Mouse (Mus musculus): Measurements from ENCODE around the gene Bicdl2.

Bicdl2 gene

DNA sequence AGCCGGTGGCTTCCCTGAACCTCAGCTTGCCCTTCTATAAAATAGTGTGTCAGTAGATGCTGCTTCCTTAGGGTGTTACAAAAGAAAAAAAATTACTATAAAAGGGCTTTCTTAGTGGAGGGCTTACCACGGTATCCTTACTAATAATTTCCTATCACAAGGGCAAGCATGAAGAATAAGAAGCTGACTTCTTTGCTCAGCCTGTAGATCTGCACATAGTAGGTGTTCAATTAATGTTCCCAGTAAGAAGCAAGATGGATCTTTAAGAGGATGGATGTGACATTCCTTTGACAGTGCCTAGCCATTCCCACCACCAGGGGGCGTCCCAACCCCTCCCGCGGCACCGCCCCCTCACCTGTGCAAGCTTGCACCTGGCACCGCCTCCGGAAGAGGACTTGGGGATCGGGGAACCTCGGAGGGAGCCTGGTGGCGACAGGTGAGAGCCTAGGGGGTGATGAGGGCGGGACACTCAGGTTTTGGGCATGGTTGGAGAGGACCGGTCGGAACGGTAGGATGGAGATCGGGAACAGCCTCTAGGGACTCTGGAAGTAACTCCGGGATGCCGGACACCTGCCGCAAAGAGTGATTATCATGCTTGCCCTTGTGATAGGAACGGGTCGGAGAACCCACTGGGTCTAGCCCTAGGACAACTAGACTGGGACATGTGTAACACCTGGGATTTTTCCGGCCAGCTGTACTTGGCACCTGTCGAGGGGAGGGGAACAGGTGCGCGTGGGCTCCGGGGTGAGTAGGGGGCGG, at the start of gene Bicdl2:
Gene Bicdl2, plus strand, starts transcription at position 390 of the 759 bp plus-strand sequence.
- peak; percentile 47 for DNase-seq

DNA sequence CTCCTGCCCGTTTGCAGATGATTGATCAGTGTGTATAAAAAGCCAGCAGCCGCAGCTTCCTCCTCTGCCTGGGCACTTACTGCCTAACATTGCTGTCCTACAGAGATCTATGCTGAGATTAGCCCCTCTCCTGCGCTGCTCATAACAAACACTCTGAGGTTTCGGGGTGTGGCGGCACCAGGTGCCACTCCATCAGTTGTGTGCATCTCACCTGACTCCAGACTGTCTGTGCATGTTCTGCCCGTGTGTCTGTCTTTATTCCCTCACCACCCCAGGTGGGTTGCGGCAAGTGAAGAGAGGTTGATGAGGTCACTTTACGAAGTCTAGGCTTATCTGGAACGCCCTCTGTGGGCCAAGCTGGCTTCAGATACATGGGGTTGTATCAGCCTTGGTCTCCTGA, 43.2 kb upstream of the Bicdl2 start:
- DNase-seq: no peak

GRCm38 (mm10) chr17:23620351-23620750, 40.0 kb upstream of the Bicdl2 start:
- DNase-seq: no peak

GRCm38 (mm10) chr17:23627813-23628212, 32.5 kb upstream of the Bicdl2 start:
- no peak for DNase-seq

GRCm38 (mm10) chr17:23630195-23631020, 29.9 kb upstream of the Bicdl2 start:
- DNase-seq: peak; percentile 67

DNA sequence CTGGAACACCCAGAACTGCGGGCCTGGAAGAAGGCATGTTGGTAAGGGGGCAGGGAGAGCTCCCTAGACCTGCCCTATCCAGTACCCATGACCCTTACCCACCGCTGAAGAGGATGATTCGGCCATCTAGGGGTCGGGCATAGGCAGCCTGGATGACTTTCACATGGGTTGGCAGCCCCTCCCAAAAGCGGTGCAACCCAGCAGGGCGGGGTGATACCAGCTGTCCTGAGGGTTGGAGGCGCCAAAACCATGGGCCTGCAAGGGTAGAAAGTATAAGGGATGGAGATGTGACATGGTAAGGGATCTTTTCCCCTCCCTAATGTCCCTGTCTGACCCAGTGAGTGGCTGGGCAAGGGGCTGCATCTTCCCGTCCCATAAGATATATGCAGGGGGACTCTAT, 29.1 kb upstream of the Bicdl2 start:
- DNase-seq: no peak

GRCm38 (mm10) chr17:23644613-23645495, 15.5 kb upstream of the Bicdl2 start, which contains the start of gene Mmp25:
Mmp25 (minus strand) TSS chr17:23645277.
- DNase-seq: no peak

GRCm38 (mm10) chr17:23645894-23646293, 14.4 kb upstream of the Bicdl2 start:
- DNase-seq: no peak

DNA sequence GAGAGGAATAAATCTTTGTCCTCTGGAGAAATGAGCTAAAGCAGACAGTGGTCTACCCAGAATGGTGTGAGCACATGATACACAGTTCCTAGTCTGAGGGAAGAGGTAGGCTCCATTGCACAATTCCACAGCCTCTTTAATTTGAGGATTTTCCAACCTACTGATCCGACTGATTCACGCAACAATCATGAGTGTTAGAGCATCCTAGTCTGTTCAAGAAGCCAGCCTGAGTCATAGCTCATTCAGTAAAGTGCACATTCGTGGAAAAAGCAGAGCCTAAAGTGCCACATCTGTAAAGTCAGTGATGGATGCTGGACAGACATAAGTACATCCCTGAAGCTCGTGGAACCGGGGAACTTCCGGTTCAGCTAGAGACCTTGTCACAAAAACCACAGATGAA, 8.9 kb upstream of the Bicdl2 start:
- DNase-seq: no peak

- DNase-seq: no peak
Measured at GRCm38 (mm10) chr17:23653324-23653723, 7.0 kb upstream of the Bicdl2 start.

- no peak for DNase-seq
Measured at GRCm38 (mm10) chr17:23654001-23654400, 6.3 kb upstream of the Bicdl2 start.

GRCm38 (mm10) chr17:23654410-23654809, 5.9 kb upstream of the Bicdl2 start:
- no peak for DNase-seq

DNA sequence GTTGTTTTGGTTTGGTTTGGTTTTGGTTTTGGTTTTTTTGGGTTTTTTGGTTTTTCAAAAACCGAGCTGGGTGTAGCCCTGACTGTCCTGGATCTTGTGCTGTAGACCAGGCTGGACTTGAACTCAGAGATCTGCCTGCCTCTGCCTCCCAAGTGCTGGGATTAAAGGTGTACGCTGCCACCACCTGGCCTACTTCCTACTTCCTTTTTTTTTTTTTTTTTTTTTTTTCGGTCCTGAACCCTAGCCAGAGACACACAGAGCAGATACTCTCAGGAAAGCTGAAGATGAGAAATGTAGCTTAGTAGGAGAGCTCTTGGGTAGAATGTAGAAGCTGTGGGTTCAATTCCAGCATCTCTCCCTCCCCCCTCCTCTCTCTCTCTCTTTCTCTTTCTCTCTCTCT, 1.9 kb upstream of the Bicdl2 start:
- no peak for DNase-seq

GRCm38 (mm10) chr17:23660876-23661200, 532 bp downstream of the Bicdl2 start:
- no peak for DNase-seq

DNA sequence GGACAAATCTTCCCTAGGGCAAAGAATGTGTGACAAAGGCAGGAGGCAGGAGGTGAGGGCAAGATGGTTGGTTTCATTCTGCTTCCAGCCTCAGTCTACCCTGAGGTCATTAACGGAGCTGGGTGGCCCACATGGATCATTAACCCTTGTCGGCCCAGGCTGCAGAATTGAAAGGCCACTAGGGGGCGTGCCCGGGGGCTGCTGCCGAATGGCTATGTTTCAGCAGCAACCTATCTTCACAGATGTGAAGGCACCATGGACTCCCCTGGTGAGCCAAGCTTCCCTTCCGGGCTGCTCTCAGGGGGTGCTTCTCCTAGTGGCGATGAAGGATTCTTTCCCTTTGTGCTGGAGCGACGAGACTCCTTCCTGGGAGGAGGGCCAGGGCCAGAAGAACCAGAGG, 1.2 kb downstream of the Bicdl2 start:
- DNase-seq: no peak

GRCm38 (mm10) chr17:23664556-23665021, 4.3 kb downstream of the Bicdl2 start:
- DNase-seq: no peak

DNA sequence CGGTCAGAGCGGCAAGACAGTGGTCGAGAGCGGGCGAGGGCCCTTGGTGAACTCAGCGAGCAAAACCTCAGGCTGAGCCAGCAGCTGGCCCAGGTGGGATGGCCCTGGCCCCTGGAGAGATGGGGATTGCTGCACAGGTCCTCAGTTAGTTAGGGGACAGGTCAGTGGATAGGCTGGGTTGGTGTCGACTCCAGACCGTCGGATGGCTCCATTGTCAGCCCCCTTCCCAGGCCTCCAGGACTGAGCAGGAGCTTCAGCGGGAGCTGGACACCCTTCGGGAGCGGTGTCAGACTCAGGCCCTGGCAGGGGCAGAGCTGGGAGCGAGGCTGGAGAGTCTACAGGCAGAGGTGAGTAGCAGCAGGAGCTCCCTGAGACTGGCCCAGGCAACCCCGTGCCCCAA, 5.2 kb downstream of the Bicdl2 start:
- no peak for DNase-seq

DNA sequence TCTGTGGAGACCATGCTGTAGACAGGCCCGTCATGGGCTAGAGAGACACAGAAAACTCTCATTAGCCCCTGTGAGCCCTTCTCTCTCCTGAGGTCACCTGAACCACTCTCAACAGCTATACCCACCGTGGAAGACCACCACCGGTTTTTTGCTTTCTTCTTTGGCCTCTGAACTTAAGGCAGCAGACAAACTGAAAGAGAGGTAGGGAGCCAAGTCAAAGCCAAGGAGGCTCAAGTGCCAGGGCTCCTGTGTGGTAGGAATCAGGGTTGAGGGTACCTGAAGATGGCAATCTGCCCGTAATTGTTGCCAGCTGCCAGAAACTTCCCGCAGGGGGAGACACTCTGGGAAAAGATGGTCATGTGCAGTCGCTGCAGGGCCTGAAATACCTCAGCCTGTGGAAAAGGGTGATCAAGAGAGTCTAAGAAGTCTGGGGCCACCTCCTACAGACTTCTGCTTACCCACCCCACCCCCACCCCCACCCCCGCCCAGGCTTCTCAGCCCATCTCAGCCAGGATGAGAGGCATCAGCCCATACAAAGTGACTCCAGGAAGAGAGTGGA, 10.3 kb downstream of the Bicdl2 start:
- DNase-seq: peak; percentile 55

GRCm38 (mm10) chr17:23671519-23671918, 11.2 kb downstream of the Bicdl2 start:
- DNase-seq: peak; percentile 55

DNA sequence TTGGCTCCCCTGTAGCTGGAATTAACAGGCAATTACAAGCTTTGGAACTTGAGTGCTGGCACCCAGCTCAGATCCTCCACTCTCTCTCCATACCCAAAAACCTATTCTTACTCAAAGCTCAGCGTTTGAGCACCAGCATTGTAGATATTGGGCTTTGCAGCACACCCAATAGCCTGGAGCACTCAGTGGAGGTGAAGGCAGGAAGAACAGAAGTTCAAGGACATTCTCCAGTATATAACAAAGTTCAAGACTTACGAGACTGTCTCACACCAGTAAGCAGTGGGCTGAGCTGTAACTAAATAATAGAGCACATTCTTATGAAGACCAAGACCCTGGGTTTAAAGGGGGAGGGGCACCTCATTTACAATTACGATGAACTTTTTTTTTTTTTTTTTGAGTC, 12.5 kb downstream of the Bicdl2 start:
- peak; percentile 58 for DNase-seq

DNA sequence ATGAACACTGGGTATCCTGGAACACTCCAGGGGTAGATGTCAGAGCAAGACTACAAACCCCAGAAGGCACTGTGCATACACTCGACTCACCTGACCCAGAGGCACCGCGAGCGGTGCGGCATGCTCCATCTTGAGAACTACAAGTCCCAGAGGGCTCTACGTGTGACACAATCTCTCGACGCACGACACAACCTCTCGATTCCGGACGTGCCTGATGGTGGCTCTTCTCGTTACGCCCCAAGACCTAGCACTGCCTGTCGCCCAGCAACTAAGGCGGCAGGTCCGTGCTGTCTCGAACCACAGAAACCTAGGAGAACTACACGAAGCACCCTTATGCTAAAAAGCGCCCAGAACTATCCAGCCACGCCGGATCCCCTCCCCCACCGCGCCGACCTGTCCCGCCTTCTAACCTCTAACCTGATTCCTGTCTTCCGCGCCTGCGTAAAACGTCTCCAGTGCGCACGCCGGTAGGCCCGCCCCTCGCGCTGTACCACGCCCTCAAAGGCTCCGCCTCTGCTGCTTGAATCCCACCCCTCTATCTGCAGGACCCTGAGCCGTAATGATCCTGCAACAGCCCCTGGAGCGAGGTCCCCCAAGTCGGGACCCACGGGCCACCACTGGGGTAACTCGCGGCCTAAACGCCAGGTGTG, 13.2 kb downstream of the Bicdl2 start, which contains the start of the genes Hcfc1r1 and Thoc6:
Gene Hcfc1r1, plus strand, starts transcription at position 173 of the 650 bp plus-strand sequence.
Gene Thoc6, minus strand, starts transcription at position 459 of the 650 bp plus-strand sequence.
- peak; percentile 97 for DNase-seq

Data from cerebellum, adult 11-12 months (tissue).